Comparison of ENCODE assay signal across 28 mouse cellular contexts in genomic region chr6:33923571-33923970, GRCm38 (mm10).
DNase-seq lines count a peak whose midpoint lies in the region; ATAC-seq and TF ChIP-seq lines count a peak whose summit lies in the region.
"Had no signal": no experiment of that assay in that cellular context is flagged by ENCODE, and none has a peak within 500 bp of the region (broad histone marks: within the 10 kb centered on the region; RNA-seq: fewer than 3 reads in every experiment).

No protein-coding gene starts in this region.

- no peaks in the 10 kb centered on the region for H3K4me1 ChIP-seq in hindbrain, postnatal 0 days (ENCODE audit: insufficient read depth, low read length)
- no peaks in the 10 kb centered on the region for H3K4me1 ChIP-seq in hindbrain, embryonic 16.5 days (ENCODE audit: control insufficient read depth, insufficient read depth, low read depth, low read length)
- H3K4me1 ChIP-seq: embryonic facial prominence, embryonic 13.5 days; limb, embryonic 10.5 days; limb, embryonic 15.5 days; liver, embryonic 13.5 days; megakaryocyte, embryonic 14.5 days; midbrain, embryonic 12.5 days had no signal

- DNase-seq in adrenal gland, adult (ENCODE audit: inconsistent age in 2 of 2, low spot score in 1 of 2) = peak; percentile 23 to 51
- no peak for DNase-seq in adrenal gland, adult 18-20 months (ENCODE audit: low spot score in 2 of 2)
- peak; percentile 33 to 38 for DNase-seq in cerebellum, postnatal 14 days
- DNase-seq in cerebellum, postnatal 36 days = no peak
- peak; percentile 25 for DNase-seq in hindbrain, postnatal 0 days (ENCODE audit: low spot score)
- peak; percentile 72 for DNase-seq in MN1 (ENCODE audit: low spot score)
- DNase-seq: cerebellum, adult 8-10 months; gastrocnemius, adult 2 months; gastrocnemius, postnatal 36 days; heart, adult 18-20 months; heart, postnatal 36 days; kidney, adult 18-20 months; kidney, postnatal 36 days; liver, embryonic 13.5 days; lung, adult 18-20 months; lung, postnatal 4 days; right cerebral cortex, postnatal 25 days; thymus, postnatal 14 days had no signal

- TF ChIP-seq CTCF in hindbrain, postnatal 0 days (IDR thresholded peaks at IDR 0.05; ENCODE audit: low read depth) = no peak

- ATAC-seq in hindbrain, postnatal 0 days = no peak
- ATAC-seq in hindbrain, embryonic 16.5 days = no peak
- ATAC-seq: lung, postnatal 0 days had no signal

- no peak overlapping the region for H3K27ac ChIP-seq in hindbrain, postnatal 0 days
- H3K27ac ChIP-seq in hindbrain, embryonic 16.5 days (ENCODE audit: low read depth, low read length) = no peak overlapping the region
- H3K27ac ChIP-seq: embryonic facial prominence, embryonic 13.5 days; gastrocnemius, adult 2 months; hindbrain, embryonic 14.5 days; limb, embryonic 10.5 days; limb, embryonic 15.5 days; liver, embryonic 13.5 days; midbrain, embryonic 12.5 days had no signal

- no peaks in the 10 kb centered on the region for H3K9me3 ChIP-seq in hindbrain, postnatal 0 days (ENCODE audit: low read length)
- H3K9me3 ChIP-seq in hindbrain, embryonic 16.5 days (ENCODE audit: control insufficient read depth, low read length) = no peaks in the 10 kb centered on the region
- H3K9me3 ChIP-seq: embryonic facial prominence, embryonic 13.5 days; limb, embryonic 10.5 days; limb, embryonic 15.5 days; liver, embryonic 13.5 days; megakaryocyte, embryonic 14.5 days; midbrain, embryonic 12.5 days had no signal

- 38% methylated on average over 2 of the region's 2 CpGs for WGBS in hindbrain, postnatal 0 days
- WGBS in hindbrain, embryonic 16.5 days = 41% methylated on average over 2 of the region's 2 CpGs

- H3K4me3 ChIP-seq in hindbrain, postnatal 0 days (ENCODE audit: low read length) = no peak overlapping the region
- H3K4me3 ChIP-seq in hindbrain, embryonic 16.5 days (ENCODE audit: low read length) = no peak overlapping the region
- H3K4me3 ChIP-seq: embryonic facial prominence, embryonic 13.5 days; gastrocnemius, adult 2 months; limb, embryonic 10.5 days; limb, embryonic 15.5 days; liver, embryonic 13.5 days; megakaryocyte, embryonic 14.5 days; midbrain, embryonic 12.5 days had no signal

- no peak overlapping the region for H3K9ac ChIP-seq in hindbrain, postnatal 0 days (replicated peaks; ENCODE audit: low read length)
- H3K9ac ChIP-seq in hindbrain, embryonic 16.5 days (ENCODE audit: low read depth, low read length) = no peak overlapping the region
- H3K9ac ChIP-seq: embryonic facial prominence, embryonic 13.5 days; hindbrain, embryonic 14.5 days; limb, embryonic 15.5 days; liver, embryonic 13.5 days; midbrain, embryonic 12.5 days had no signal

- H3K27me3 ChIP-seq in hindbrain, postnatal 0 days (ENCODE audit: insufficient read depth, low read length) = no peaks in the 10 kb centered on the region
- H3K27me3 ChIP-seq in hindbrain, embryonic 16.5 days (replicated peaks; ENCODE audit: control insufficient read depth, insufficient read depth, low read length) = no peaks in the 10 kb centered on the region
- H3K27me3 ChIP-seq: CH12.LX; embryonic facial prominence, embryonic 13.5 days; limb, embryonic 15.5 days; liver, embryonic 13.5 days; megakaryocyte, embryonic 14.5 days; midbrain, embryonic 12.5 days had no signal

- H3K4me2 ChIP-seq in hindbrain, postnatal 0 days (ENCODE audit: low read depth, low read length) = no peak overlapping the region
- H3K4me2 ChIP-seq in hindbrain, embryonic 16.5 days (ENCODE audit: low read length) = no peak overlapping the region
- H3K4me2 ChIP-seq: embryonic facial prominence, embryonic 13.5 days; heart, embryonic 11.5 days; hindbrain, embryonic 14.5 days; limb, embryonic 15.5 days; liver, embryonic 13.5 days; midbrain, embryonic 12.5 days had no signal

- H3K36me3 ChIP-seq in hindbrain, postnatal 0 days (ENCODE audit: insufficient read depth, low read length) = 0 out of 2 replicates have a peak, but pooled peaks cover 3% of the 10 kb centered on the region
- H3K36me3 ChIP-seq in hindbrain, embryonic 16.5 days (ENCODE audit: control insufficient read depth, insufficient read depth, low read length) = no peaks in the 10 kb centered on the region
- H3K36me3 ChIP-seq: limb, embryonic 10.5 days; liver, embryonic 13.5 days; midbrain, embryonic 12.5 days had no signal

Comparison
In these comparisons a context has a peak if more than half of its experiments do, and no peak if none do; other contexts are left out.
1. DNase-seq: peak in adrenal gland, adult (2 of 2), cerebellum, postnatal 14 days (2 of 2), hindbrain, postnatal 0 days (single experiment) and MN1 (single experiment); none in adrenal gland, adult 18-20 months (0 of 2) and cerebellum, postnatal 36 days (0 of 2).